Mouse (Mus musculus): ENCODE measurements around the gene Lurap1. TPM values are rescaled to one million over a fixed set of nuclear protein-coding genes. Genes with fewer than 3 reads are reported as not detected.

Lurap1 gene
- 0.55 and 0.63 TPM in 2 replicates for polyA plus RNA-seq (2012; rRNA removed)

DNA sequence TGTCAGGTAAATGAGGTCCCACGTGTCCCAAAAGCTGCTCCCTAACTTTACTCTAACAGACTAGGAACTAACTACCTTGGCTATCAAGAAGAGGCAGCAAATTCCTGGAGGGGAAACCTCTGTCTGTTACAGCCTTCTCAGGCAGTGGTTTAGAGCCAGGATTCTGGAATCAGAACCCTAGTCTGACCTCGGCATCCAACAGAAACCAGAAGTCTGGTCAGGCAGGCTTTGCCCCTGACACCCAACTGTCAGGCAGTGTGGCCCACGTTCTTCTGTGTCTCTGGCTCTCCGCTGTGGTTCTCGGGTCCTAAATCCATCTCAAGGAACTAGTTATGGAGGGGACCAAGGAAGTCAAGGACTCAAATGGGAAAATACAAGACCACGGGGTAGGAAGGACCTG lies at the start of gene Lurap1:
Lurap1 (minus strand) TSS at position 101 of the 400 bp plus-strand sequence.
- DNase-seq (ENCODE audit: low read depth, low spot score): no peak
- 45% methylated on average over 6 of the region's 6 CpGs for WGBS

DNA sequence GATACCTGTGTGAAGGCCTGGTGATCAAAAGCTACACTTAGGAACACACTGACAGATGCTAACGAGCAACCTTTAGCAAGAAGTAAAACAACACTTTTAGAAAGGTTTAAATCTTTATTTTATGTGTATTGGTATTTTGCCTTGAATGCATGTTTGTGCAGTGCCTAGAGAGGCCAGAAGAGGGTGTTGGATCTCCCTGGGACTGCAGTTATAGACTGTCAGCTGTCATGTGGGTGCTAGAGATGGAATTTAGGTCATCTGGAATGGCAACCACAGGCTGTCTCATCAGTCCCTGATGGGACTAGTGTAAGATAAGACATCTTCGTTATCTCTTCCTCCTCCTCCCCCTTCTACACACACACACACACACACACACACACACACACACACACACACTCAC lies 47.3 kb upstream of the Lurap1 start:
- DNase-seq (ENCODE audit: low read depth, low spot score): no peak
- 82% methylated on average over 2 of the region's 2 CpGs for WGBS

- 71% methylated on average over 9 of the region's 9 CpGs for WGBS
- DNase-seq (ENCODE audit: low read depth, low spot score): no peak
Measured at GRCm38 (mm10) chr4:116193583-116194383, 42.6 kb upstream of the Lurap1 start.

DNA sequence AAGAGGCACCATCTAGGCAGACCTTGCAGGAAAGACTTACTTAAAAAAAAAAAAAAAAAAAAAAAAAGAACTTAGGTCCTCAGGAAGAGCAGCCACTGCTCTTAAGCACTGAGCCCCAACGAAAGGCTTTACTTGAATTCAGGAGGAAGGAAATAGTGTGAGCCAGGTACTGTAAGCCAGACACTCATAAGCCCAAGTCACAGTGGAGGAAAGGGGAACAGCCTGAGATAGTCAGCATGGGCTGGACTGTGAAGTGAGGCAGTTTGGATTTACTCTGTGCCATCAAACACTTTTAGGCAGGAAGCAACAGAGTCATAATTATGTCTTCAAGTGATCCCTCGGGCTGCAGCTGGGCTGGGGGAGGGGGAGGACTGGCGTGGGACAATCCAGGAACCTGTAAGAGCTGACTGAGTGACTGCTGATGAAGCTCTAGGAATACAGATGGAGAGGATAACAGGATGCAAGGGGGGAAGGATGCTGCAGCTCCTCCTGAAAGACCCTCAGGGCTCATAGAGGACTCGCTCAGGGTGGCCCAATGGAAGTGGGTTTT lies 41.2 kb upstream of the Lurap1 start:
- no peak for DNase-seq (ENCODE audit: low read depth, low spot score)
- 35% methylated on average over 4 of the region's 4 CpGs for WGBS

GRCm38 (mm10) chr4:116185083-116185482 lies 33.9 kb upstream of the Lurap1 start:
- 53% methylated on average over 4 of the region's 4 CpGs for WGBS
- DNase-seq (ENCODE audit: low read depth, low spot score): no peak

GRCm38 (mm10) chr4:116182745-116183144 lies 31.6 kb upstream of the Lurap1 start:
- WGBS: 70% methylated on average over 12 of the region's 12 CpGs
- no peak for DNase-seq (ENCODE audit: low read depth, low spot score)

- 81% methylated on average over 3 of the region's 3 CpGs for WGBS
- no peak for DNase-seq (ENCODE audit: low read depth, low spot score)
Measured at GRCm38 (mm10) chr4:116182079-116182478, 30.9 kb upstream of the Lurap1 start.

DNA sequence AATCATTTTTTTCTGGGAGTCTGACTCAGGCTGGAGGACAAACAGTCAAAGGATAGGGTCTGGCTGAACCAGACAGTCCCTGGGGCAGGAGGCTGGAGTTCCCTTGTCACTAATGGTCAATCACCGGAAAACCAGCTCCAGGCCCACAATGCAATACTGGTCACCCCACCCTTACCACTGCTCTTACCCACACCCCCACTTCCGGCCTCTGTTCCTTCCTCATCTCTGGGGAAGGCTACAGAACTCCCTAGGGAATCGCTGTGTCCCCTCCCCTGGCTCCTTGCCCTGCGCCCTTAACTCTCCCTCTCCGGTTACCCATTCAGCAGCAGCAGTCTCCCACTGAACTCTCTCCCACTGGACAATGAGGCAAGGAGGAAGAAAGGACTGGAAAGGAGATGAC lies 26.0 kb upstream of the Lurap1 start:
- 17% methylated on average over 5 of the region's 5 CpGs for WGBS
- no peak for DNase-seq (ENCODE audit: low read depth, low spot score)

- 12% methylated on average over 10 of the region's 10 CpGs for WGBS
- DNase-seq (ENCODE audit: low read depth, low spot score): no peak
Measured at GRCm38 (mm10) chr4:116176543-116176988, 25.4 kb upstream of the Lurap1 start.

- WGBS: 32% methylated on average over 7 of the region's 7 CpGs
- no peak for DNase-seq (ENCODE audit: low read depth, low spot score)
Measured at GRCm38 (mm10) chr4:116175711-116176542, 24.8 kb upstream of the Lurap1 start.

DNA sequence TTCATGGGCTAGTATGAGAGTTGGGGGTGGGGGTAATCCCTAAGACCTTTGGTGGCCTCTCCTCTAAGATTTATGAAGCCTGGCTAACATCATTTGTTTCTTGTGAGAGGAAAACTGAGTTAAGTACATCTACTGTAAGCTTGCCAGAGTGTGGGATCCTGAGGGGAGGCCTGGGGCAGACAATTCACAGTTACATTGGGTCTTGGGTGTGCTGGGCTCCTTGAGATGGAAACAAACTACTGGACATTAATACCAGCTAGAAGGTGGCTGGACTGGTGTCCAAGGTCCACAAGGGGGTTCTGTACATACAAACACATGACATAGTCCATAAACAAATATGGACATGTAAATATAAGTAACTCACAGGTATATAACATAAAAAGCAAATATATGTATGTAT lies 24.0 kb upstream of the Lurap1 start:
- no peak for DNase-seq (ENCODE audit: low read depth, low spot score)

DNA sequence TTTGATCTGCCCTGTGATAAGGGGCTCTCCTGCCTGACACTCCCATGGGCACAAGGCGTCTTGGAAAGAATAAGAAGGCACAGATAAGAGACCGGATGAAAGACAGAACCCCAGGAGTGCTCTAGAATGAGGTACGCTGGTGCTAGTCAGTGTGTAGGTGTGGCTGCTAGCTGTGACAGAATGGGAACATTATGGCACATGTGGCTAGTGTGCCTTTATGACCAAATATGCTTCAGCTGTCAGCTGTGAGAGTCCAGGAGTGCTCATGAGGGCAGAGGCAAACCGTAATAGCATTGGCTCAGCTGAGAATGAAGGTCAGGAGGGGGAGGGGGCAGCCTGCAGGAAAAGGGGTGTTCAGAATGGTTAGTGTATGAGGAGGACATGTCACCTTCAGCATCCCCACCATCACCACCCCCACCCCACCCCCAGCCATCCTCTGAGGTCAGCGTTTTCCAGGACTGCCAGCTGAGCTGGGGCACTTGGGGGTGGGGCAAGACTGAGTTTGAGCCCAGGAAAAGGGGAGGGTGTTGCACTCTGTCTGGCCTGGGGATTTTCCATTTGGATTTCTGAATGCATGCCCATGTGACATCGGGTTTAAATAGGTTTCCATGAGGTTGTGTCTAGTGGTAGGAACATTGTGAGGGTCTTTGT lies 23.5 kb upstream of the Lurap1 start:
- 19% methylated on average over 6 of the region's 6 CpGs for WGBS
- no peak for DNase-seq (ENCODE audit: low read depth, low spot score)

DNA sequence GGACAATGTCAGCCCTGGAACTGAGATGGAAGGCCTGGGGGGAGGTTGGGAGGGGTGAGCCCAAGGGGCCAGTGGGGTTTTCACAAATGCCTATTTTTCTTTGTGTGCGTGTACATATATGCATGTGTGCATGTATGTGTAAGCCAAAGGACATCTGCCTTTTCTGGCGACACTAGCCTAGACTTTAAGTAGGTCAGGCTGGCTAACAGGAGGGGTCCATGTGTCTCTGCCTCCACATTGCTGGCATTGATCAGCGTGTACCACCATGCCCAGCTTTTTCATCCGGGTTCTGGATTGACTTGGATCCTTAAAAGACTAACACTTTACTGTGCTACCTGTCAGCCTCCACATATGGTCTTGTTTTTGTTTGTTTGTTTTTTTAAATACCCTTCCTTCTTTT lies 22.6 kb upstream of the Lurap1 start:
- WGBS: 95% methylated on average over 4 of the region's 4 CpGs
- no peak for DNase-seq (ENCODE audit: low read depth, low spot score)

- 83% methylated on average over 6 of the region's 6 CpGs for WGBS
- DNase-seq (ENCODE audit: low read depth, low spot score): no peak
Measured at GRCm38 (mm10) chr4:116173072-116173471, 21.9 kb upstream of the Lurap1 start, which contains the start of the genes 1700042G07Rik and Gm49337. 1700042G07Rik (plus strand) TSS chr4:116173372. Gm49337 (plus strand) TSS chr4:116173384.

DNA sequence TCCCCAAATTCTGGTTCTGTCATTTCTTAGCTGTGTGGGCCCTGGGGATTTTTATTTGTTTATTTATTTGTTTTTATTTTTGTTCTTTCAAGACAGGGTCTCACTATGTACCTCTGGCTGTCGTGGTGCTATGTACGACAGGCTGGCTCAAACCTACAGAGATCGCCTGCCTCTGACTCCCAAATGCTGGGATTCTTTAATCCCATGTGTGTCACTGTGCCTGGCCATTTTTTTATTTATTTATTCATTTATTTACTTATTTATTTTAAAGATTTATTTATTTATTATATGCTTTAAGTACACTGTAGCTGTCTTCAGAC lies 18.2 kb upstream of the Lurap1 start:
- WGBS: 56% methylated on average over 3 of the region's 3 CpGs
- DNase-seq (ENCODE audit: low read depth, low spot score): no peak

GRCm38 (mm10) chr4:116168617-116169352 lies 17.6 kb upstream of the Lurap1 start:
- WGBS: 68% methylated on average over 7 of the region's 8 CpGs
- DNase-seq (ENCODE audit: low read depth, low spot score): no peak

DNA sequence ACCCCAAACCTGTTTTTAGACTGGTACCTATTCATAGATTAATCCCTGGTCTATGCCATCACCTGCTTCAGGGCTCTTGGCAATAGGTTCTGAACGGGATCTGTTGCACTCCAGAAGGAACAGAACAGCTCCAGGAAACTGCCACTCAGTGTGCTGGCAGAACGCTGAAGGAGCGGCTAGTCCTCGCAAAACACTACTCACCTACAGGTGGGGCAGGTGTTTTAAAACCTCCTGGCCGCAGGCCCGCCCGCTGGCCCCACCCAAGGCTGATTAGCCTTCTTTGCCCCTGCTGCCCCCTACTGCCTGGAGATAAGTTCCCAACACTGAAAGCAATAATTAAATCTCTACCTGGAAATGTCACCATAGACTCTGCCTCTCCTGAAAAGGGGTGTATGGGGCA lies 16.3 kb upstream of the Lurap1 start, which contains the start of gene Tspan1:
Tspan1 (minus strand) TSS at position 198 of the 400 bp plus-strand sequence.
- DNase-seq (ENCODE audit: low read depth, low spot score): no peak
- 10% methylated on average over 7 of the region's 7 CpGs for WGBS

DNA sequence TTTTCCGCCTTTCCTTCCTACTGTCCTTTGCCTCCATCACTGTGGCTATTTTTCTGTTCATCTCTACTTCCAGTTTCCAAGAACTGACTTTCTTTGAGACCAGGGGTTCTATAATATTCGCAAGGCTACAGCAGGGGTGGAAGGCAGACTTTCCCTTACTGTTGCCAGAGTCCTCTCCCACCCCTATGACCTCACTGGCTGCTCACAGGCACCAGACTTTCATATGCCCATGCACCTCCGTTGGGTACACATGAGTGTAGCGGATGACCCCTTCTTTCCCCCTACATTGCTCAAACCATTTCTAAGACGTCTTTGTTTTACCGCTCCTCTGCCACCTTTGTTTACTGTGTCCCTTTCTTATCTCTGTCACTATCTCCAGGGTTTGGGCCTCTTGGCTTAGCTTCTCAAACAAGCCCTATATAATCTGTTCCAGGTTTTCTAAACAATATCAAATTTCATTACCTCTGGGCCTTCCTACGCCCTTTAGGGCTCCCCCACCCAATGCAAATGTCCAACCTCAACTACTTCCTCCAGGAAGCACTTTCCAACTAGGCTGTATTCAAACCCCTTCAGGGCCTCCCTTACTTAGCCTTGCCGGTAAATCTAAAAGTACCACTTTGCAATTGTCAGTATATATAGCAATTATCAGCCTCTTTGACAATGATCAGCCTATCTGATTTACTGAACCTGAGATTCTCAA lies 14.7 kb upstream of the Lurap1 start:
- DNase-seq (ENCODE audit: low read depth, low spot score): no peak
- WGBS: 24% methylated on average over 8 of the region's 8 CpGs

Measured in large intestine, adult 2 months (tissue).